Mouse (Mus musculus) midbrain, embryonic 15.5 days (tissue): Measurements from ENCODE around the gene Tacstd2. TPM values are rescaled to one million over a fixed set of nuclear protein-coding genes. Genes with fewer than 3 reads are reported as not detected.
"Not testable (repeated sequence)": the region's sequence is repeated elsewhere in the genome, so short reads cannot be mapped to it uniquely, and the experiment has no call there.

Experiments used
- ATAC-seq: fragments of 200-750 bp; cut with Nextera tagmentation; replicated peaks from 2 replicates; pipeline ENCODE4 v1.8.0; 2017; ENCODE audit warnings: moderate TSS enrichment
- H3K27ac ChIP-seq: fragments of 300-500 bp; sonication (generic); 2 replicates; pipeline ENCODE4 v1.5.1; 2015; ENCODE audit warnings: mild to moderate bottlenecking, inconsistent platforms
- H3K27me3 ChIP-seq: fragments of 300-500 bp; sonication (generic); replicated peaks from 2 replicates; pipeline ENCODE4 v1.6.1; 2015; ENCODE audit warnings: inconsistent platforms
- H3K36me3 ChIP-seq: fragments of 300-500 bp; sonication (generic); replicated peaks from 2 replicates; pipeline ENCODE4 v1.6.1; 2015; ENCODE audit warnings: inconsistent platforms
- H3K4me1 ChIP-seq: fragments of 300-500 bp; sonication (generic); 2 replicates; pipeline ENCODE4 v1.6.1; 2015; ENCODE audit warnings: inconsistent platforms
- H3K4me2 ChIP-seq: fragments of 300-500 bp; sonication (generic); 2 replicates; pipeline ENCODE4 v1.6.1; 2015; ENCODE audit warnings: inconsistent platforms, mild to moderate bottlenecking, moderate library complexity
- H3K4me3 ChIP-seq: fragments of 300-500 bp; sonication (generic); 2 replicates; pipeline ENCODE4 v1.5.1; 2015; ENCODE audit warnings: mild to moderate bottlenecking, inconsistent platforms
- H3K9ac ChIP-seq: fragments of 300-500 bp; sonication (generic); 2 replicates; pipeline ENCODE4 v1.6.1; 2015; ENCODE audit warnings: mild to moderate bottlenecking, inconsistent platforms
- H3K9me3 ChIP-seq: fragments of 300-500 bp; sonication (generic); 2 replicates; pipeline ENCODE4 v1.6.1; 2016; ENCODE audit warnings: inconsistent platforms
- WGBS: fragments of 180-500 bp; shearing (Covaris S2); methylation state at CpG from one replicate; pipeline ENCODE4 v1.1.7; 2015; ENCODE audit warnings: mixed read lengths; 5-methylcytosine and 5-hydroxymethylcytosine counted together
- polyA plus RNA-seq: library from polyadenylated mRNA; unstranded; fragments of >200 nt; fragmentation: Nextera tagmentation; extraction: Ambion mirVana; gene quantifications from 2 replicates; pipeline ENCODE4 v1.2.1, GENCODE M21; 2015

The Tacstd2 gene
- polyA plus RNA-seq, 1 experiment from 2014 or later, result 2.1 TPM

DNA sequence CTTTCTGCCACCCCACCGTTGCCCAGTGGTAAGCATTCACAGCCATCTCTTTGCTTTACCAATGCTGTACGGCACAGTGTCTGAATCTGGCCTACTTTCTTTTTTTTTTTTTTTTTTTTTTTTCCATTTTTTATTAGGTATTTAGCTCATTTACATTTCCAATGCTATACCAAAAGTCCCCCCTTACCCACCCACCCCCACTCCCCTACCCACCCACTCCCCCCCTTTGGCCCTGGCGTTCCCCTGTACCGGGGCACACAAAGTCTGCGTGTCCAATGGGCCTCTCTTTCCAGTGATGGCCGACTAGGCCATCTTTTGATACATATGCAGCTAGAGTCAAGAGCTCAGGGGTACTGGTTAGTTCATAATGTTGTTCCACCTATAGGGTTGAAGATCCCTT is 33.7 kb downstream of the Tacstd2 start:
- WGBS, result 95% methylated on average over 2 of the region's 6 CpGs
- H3K27ac ChIP-seq, H3K27me3 ChIP-seq, H3K4me3 ChIP-seq, ATAC-seq, H3K9me3 ChIP-seq, H3K4me2 ChIP-seq, H3K9ac ChIP-seq, H3K36me3 ChIP-seq, H3K4me1 ChIP-seq: not testable (repeated sequence)

DNA sequence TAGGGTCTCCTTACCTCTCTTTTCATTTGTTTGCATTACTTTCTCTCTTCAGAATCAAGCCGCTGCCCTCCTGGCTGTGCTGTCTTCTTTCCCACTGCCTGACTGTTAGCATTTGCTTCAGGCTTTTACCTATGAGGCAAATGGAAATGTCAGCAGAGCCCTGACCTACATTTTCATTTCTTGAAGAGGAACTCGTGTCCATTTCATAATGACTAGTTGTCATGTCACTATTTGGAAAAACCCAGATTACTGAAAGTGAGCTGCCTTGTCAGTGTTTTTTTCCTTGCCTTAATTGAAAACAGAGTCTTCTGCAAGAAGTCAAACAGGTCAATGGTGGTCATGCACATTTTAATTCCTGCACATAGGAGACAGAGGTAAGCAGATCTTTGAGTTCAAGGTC is 43.8 kb downstream of the Tacstd2 start, which contains the start of gene Il23r:
TSS of gene Il23r (minus strand) at position 101 of the 400 bp plus-strand sequence.
- no peak within 1 kb of the TSS for H3K9ac ChIP-seq
- no peaks in the 10 kb centered on the region for H3K4me1 ChIP-seq
- H3K27ac ChIP-seq, result no peak within 1 kb of the TSS
- H3K9me3 ChIP-seq, result no peaks in the 10 kb centered on the region
- no peak for ATAC-seq
- H3K36me3 ChIP-seq, result no peaks in the 10 kb centered on the region
- no peak within 1 kb of the TSS for H3K4me3 ChIP-seq
- H3K4me2 ChIP-seq, result no peak within 1 kb of the TSS
- 84% methylated on average over 2 of the region's 2 CpGs for WGBS
- H3K27me3 ChIP-seq, result no peaks in the 10 kb centered on the region

Other genes with a start within 250 kb of the Tacstd2 start
- gene Il12rb2, start 159.6 kb downstream of the Tacstd2 start, polyA plus RNA-seq, result 0.05 TPM in 1 of 2 replicates, not detected in the other
- gene Il23r, start 43.9 kb downstream of the Tacstd2 start, polyA plus RNA-seq, result not detected in 2 replicates